Mouse (Mus musculus): ENCODE results near the gene Chd9.

DNA sequence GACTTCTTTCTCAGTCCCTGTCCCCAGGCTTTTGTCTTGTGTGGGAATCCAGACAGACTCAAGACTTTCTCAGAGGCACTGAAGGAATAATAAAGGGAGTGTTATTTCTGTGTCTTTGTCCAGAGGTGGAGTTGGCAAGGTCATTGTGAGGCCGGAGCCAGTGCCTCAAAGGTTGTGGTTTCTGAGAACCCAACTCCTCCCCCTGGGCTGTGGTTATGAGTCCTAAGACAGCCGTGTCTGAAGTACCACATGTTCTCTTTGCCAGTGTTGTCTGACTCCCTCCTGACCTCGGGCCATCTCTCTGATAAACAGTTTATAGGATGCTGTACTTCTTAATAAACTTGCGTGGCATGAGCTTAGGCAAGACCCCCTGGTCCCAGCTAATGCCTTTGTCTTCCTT lies 237.0 kb downstream of the Chd9 start:
- TF ChIP-seq CTCF (IDR thresholded peaks at IDR 0.05; ENCODE audit: borderline replicate concordance, insufficient read depth, low read depth, low read length) (no peak), POLR2A (IDR thresholded peaks at IDR 0.05; ENCODE audit: borderline replicate concordance, insufficient read depth, low read length) (no peak)

Data from cerebellum, adult 2 months (tissue).